Mouse (Mus musculus): Measurements from ENCODE around the gene Krt17. TPM values are rescaled to one million over a fixed set of nuclear protein-coding genes. Genes with fewer than 3 reads are reported as not detected.
"Not testable (repeated sequence)": the region's sequence is repeated elsewhere in the genome, so short reads cannot be mapped to it uniquely, and the experiment has no call there.

Krt17 gene
- not detected in 2 replicates for total RNA-seq (2012; rRNA removed)
- not detected for polyA plus RNA-seq (2012; ENCODE audit: insufficient read depth in 1 of 2, insufficient read length in 2 of 2, low read depth in 1 of 2, low replicate concordance in 2 of 2, missing spikeins in 1 of 2)

DNA sequence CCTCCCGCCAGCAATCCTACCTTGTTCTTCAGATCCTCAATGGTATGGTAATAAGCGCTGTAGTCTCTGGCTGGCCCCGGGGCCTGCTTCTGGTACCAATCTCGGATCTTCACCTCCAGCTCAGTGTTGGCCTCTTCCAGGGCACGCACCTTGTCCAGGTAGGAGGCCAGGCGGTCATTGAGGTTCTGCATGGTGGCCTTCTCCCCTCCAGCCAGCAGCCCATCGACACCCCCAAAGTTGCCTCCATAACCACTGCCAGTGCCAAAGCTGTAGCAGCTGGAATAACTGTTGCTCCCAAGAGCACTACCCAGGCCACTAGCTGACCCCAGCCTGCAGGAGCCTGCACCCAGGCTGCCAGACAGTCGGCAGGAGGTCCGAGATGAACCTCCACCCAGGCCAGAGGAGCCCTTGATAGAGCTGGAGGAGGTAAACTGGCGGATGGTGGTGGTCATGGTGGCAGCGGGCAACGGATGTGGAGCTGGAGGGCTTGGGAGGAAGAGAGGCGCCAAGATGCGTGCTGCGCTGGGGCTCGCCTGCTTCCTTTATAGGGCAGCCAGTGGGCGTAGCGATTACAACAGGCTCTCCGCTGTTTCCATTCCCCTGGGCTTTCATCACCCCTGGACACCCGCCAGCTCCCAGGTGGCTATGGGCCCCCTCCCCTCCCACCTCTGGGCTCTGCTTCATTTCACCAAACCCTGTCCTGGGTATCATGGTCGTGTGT lies at the start of gene Krt17:
Gene Krt17, minus strand, starts transcription at position 516 of the 721 bp plus-strand sequence.
- DNase-seq (ENCODE audit: low read depth, low spot score): no peak
- no peak within 1 kb of the TSS for H3K9ac ChIP-seq (ENCODE audit: control insufficient read depth, low read depth, low read length, poor library complexity, severe bottlenecking)
- H3K27ac ChIP-seq (ENCODE audit: control insufficient read depth, low read depth, low read length): no peak within 1 kb of the TSS
- H3K9me3 ChIP-seq (replicated peaks; ENCODE audit: insufficient read depth, low read length): no peaks in the 10 kb centered on the region
- H3K36me3 ChIP-seq (ENCODE audit: control insufficient read depth in 1 of 2, insufficient read depth in 2 of 2, low read length in 2 of 2): no peaks in the 10 kb centered on the region
- H3K4me3 ChIP-seq (ENCODE audit: control insufficient read depth in 1 of 2, insufficient read depth in 1 of 2, low read depth in 2 of 2, low read length in 2 of 2): no peak within 1 kb of the TSS
- no peaks in the 10 kb centered on the region for H3K4me1 ChIP-seq (ENCODE audit: control insufficient read depth in 1 of 2, insufficient read depth in 2 of 2, low read length in 2 of 2)
- H3K27me3 ChIP-seq (ENCODE audit: control insufficient read depth in 1 of 2, insufficient read depth in 2 of 2, low read length in 2 of 2): no peaks in the 10 kb centered on the region
- H3K79me2 ChIP-seq (ENCODE audit: control insufficient read depth, insufficient read depth, low read length, poor library complexity): no peaks in the 10 kb centered on the region
- TF ChIP-seq TBP (IDR thresholded peaks at IDR 0.05; ENCODE audit: low read depth, low read length) (no peak), EP300 (IDR thresholded peaks at IDR 0.05; ENCODE audit: low read depth in 1 of 2, low read length in 2 of 2) (no peak), CHD1 (IDR thresholded peaks at IDR 0.05; ENCODE audit: low read depth, low read length) (no peak), TAL1 (IDR thresholded peaks at IDR 0.05; ENCODE audit: low read length) (no peak), E2F4 (IDR thresholded peaks at IDR 0.05; ENCODE audit: borderline replicate concordance, low read depth, low read length) (no peak), BHLHE40 (IDR thresholded peaks at IDR 0.05; ENCODE audit: borderline replicate concordance, low read depth, low read length) (no peak), MEF2A (IDR thresholded peaks at IDR 0.05; ENCODE audit: extremely low read depth, insufficient replicate concordance, low read depth, low read length, poor library complexity, severe bottlenecking) (no peak), MAFK (IDR thresholded peaks at IDR 0.05; ENCODE audit: borderline replicate concordance, low read depth, low read length) (no peak), POLR2AphosphoS2 (IDR thresholded peaks at IDR 0.05; ENCODE audit: low read length) (no peak), POLR2AphosphoS5 (IDR thresholded peaks at IDR 0.05; ENCODE audit: borderline replicate concordance, low read depth, low read length) (no peak), USF1 (IDR thresholded peaks at IDR 0.05; ENCODE audit: low read depth, low read length) (no peak)

GRCm38 (mm10) chr11:100308672-100309071 lies 47.8 kb upstream of the Krt17 start:
- not testable (repeated sequence) for H3K9me3 ChIP-seq (replicated peaks; ENCODE audit: insufficient read depth, low read length); H3K9ac ChIP-seq (ENCODE audit: control insufficient read depth, low read depth, low read length, poor library complexity, severe bottlenecking); H3K36me3 ChIP-seq (ENCODE audit: control insufficient read depth in 1 of 2, insufficient read depth in 2 of 2, low read length in 2 of 2); H3K4me1 ChIP-seq (ENCODE audit: control insufficient read depth in 1 of 2, insufficient read depth in 2 of 2, low read length in 2 of 2); H3K27me3 ChIP-seq (ENCODE audit: control insufficient read depth in 1 of 2, insufficient read depth in 2 of 2, low read length in 2 of 2); DNase-seq (ENCODE audit: low read depth, low spot score); H3K4me3 ChIP-seq (ENCODE audit: control insufficient read depth in 1 of 2, insufficient read depth in 1 of 2, low read depth in 2 of 2, low read length in 2 of 2); H3K79me2 ChIP-seq (ENCODE audit: control insufficient read depth, insufficient read depth, low read length, poor library complexity); H3K27ac ChIP-seq (ENCODE audit: control insufficient read depth, low read depth, low read length)
- peak; percentile 74 for TF ChIP-seq ZNF384 (IDR thresholded peaks at IDR 0.05; ENCODE audit: low read depth, low read length)

DNA sequence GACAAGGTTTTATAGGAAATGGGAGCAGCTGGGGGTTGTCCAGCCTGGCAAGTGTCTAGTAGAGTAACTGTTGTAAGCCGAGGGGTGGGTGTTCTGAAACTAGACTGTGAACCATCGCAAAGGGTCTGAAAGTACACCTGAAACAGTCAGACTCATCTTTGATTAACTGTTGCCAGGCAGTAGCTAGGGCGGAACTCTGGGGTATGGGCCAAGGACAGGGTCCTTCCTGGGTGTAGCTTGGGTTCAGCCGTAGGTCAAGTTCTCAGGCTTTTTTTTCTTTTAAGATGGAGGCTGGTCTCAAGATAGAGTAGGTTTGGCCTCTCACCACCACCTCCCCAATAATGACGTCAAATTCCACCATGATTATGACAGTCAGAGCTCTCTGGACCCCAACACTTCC lies 47.1 kb upstream of the Krt17 start:
- H3K27ac ChIP-seq (ENCODE audit: control insufficient read depth, low read depth, low read length): no peak overlapping the region
- TF ChIP-seq MXI1 (IDR thresholded peaks at IDR 0.05; ENCODE audit: low read depth, low read length): no peak
- no peak for TF ChIP-seq ELF1 (IDR thresholded peaks at IDR 0.05; ENCODE audit: low read depth, low read length)
- no peak for TF ChIP-seq SIN3A (IDR thresholded peaks at IDR 0.05; ENCODE audit: low read length)
- no peak for TF ChIP-seq MEF2A (IDR thresholded peaks at IDR 0.05; ENCODE audit: extremely low read depth, insufficient replicate concordance, low read depth, low read length, poor library complexity, severe bottlenecking)
- TF ChIP-seq MYC (IDR thresholded peaks at IDR 0.05; ENCODE audit: low read depth, low read length): no peak
- TF ChIP-seq CTCF (IDR thresholded peaks at IDR 0.05 in 2 of 3, conservative IDR thresholded peaks at IDR 0.05 in 1 of 3; ENCODE audit: control insufficient read depth in 1 of 3, insufficient read depth in 1 of 3, low read depth in 2 of 3, low read length in 3 of 3, poor library complexity in 1 of 3, severe bottlenecking in 1 of 3): no peak
- TF ChIP-seq UBTF (IDR thresholded peaks at IDR 0.05; ENCODE audit: borderline replicate concordance, insufficient read depth, low read depth, low read length): no peak
- TF ChIP-seq E2F4 (IDR thresholded peaks at IDR 0.05; ENCODE audit: borderline replicate concordance, low read depth, low read length): no peak
- no peak for TF ChIP-seq ZMIZ1 (IDR thresholded peaks at IDR 0.05; ENCODE audit: low read depth, low read length)
- no peak for TF ChIP-seq JUND (IDR thresholded peaks at IDR 0.05; ENCODE audit: low read depth, low read length)
- no peak for TF ChIP-seq NELFE (IDR thresholded peaks at IDR 0.05; ENCODE audit: low read depth, low read length)
- no peak for TF ChIP-seq ZNF384 (IDR thresholded peaks at IDR 0.05; ENCODE audit: low read depth, low read length)
- TF ChIP-seq POLR2AphosphoS2 (IDR thresholded peaks at IDR 0.05; ENCODE audit: low read length): no peak
- TF ChIP-seq CHD1 (IDR thresholded peaks at IDR 0.05; ENCODE audit: low read depth, low read length): no peak
- TF ChIP-seq USF1 (IDR thresholded peaks at IDR 0.05; ENCODE audit: low read depth, low read length): no peak
- no peak for TF ChIP-seq SMC3 (IDR thresholded peaks at IDR 0.05; ENCODE audit: low read depth, low read length)
- no peak for TF ChIP-seq POLR2AphosphoS5 (IDR thresholded peaks at IDR 0.05; ENCODE audit: borderline replicate concordance, low read depth, low read length)
- no peak for TF ChIP-seq ETS1 (IDR thresholded peaks at IDR 0.05; ENCODE audit: low read depth, low read length)
- peaks cover 0 to 7% of the 10 kb centered on the region in 2 experiments; a peak in 1 of 4 replicates for H3K4me1 ChIP-seq (ENCODE audit: control insufficient read depth in 1 of 2, insufficient read depth in 2 of 2, low read length in 2 of 2)
- no peaks in the 10 kb centered on the region for H3K79me2 ChIP-seq (ENCODE audit: control insufficient read depth, insufficient read depth, low read length, poor library complexity)
- H3K27me3 ChIP-seq (ENCODE audit: control insufficient read depth in 1 of 2, insufficient read depth in 2 of 2, low read length in 2 of 2): peaks cover 6 to 8% of the 10 kb centered on the region in 2 experiments; a peak in 3 of 4 replicates
- H3K9ac ChIP-seq (ENCODE audit: control insufficient read depth, low read depth, low read length, poor library complexity, severe bottlenecking): no peak overlapping the region
- DNase-seq (ENCODE audit: low read depth, low spot score): no peak
- no peaks in the 10 kb centered on the region for H3K36me3 ChIP-seq (ENCODE audit: control insufficient read depth in 1 of 2, insufficient read depth in 2 of 2, low read length in 2 of 2)
- H3K9me3 ChIP-seq (replicated peaks; ENCODE audit: insufficient read depth, low read length): no peaks in the 10 kb centered on the region
- no peak overlapping the region for H3K4me3 ChIP-seq (ENCODE audit: control insufficient read depth in 1 of 2, insufficient read depth in 1 of 2, low read depth in 2 of 2, low read length in 2 of 2)

All from MEL (cell line).